Mouse (Mus musculus) splenic B cell, adult 2 months (primary cell): ENCODE data around the gene Hoxa6.

ENCODE experiments used
- DNase-seq: peaks from one replicate; pipeline ENCODE4 v3.0.0-alpha.2; 2011; ENCODE audit warnings: low read depth, low spot score
- H3K27me3 ChIP-seq: 2 replicates; pipeline ENCODE4 v1.6.1; 2012; ENCODE audit warnings: mild to moderate bottlenecking, low read length, moderate library complexity, mixed read lengths; ENCODE audit not compliant: control insufficient read depth, poor library complexity, insufficient read depth, severe bottlenecking
- H3K36me3 ChIP-seq: 2 replicates; pipeline ENCODE4 v1.6.1; 2012; ENCODE audit warnings: mild to moderate bottlenecking, low read length, moderate library complexity, mixed read lengths; ENCODE audit not compliant: control insufficient read depth, poor library complexity, insufficient read depth, severe bottlenecking

Hoxa6 gene

GRCm38 (mm10) chr6:52225612-52226568 is 17.4 kb upstream of the Hoxa6 start:
- DNase-seq, result no peak
- H3K27me3 ChIP-seq, result peaks cover 5% of the 10 kb centered on the region
- H3K36me3 ChIP-seq, result no peaks in the 10 kb centered on the region

DNA sequence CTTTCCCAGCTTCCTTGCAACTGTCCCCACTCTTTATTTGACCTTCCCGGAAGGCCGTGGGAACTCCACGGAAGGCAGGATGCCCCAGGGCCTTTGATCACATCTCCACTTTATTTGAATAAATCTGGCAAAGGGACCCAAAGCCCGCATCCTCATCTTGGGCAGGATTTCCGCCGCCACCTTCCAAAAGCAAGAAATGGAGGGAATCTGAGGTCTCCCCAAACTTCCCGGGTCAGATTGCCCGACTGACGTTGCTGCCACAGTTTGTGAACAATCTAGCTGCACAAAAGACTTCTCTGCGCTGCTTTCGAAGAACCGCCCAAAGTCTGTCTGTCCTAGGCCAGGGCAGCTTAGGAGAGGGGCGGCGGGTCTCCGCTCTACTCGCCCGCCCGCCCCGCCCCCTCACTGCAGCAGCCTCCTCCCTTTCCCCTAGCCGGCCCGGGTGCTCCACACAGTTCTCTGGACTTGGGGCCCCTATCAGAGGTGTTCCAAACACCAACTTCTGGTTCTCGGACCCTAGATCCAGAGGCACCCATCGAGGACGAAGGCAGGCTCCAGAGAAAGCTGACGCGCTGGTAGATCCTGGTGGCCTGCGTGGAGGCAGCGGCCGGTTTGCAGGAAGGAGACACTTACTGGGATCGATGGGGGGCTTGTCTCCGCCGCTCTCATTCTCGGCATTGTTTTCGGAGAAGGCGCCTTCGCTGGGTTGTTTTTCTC is 16.5 kb upstream of the Hoxa6 start:
- no peaks in the 10 kb centered on the region for H3K36me3 ChIP-seq
- peaks cover 5% of the 10 kb centered on the region for H3K27me3 ChIP-seq
- DNase-seq, result peak; percentile 20

DNA sequence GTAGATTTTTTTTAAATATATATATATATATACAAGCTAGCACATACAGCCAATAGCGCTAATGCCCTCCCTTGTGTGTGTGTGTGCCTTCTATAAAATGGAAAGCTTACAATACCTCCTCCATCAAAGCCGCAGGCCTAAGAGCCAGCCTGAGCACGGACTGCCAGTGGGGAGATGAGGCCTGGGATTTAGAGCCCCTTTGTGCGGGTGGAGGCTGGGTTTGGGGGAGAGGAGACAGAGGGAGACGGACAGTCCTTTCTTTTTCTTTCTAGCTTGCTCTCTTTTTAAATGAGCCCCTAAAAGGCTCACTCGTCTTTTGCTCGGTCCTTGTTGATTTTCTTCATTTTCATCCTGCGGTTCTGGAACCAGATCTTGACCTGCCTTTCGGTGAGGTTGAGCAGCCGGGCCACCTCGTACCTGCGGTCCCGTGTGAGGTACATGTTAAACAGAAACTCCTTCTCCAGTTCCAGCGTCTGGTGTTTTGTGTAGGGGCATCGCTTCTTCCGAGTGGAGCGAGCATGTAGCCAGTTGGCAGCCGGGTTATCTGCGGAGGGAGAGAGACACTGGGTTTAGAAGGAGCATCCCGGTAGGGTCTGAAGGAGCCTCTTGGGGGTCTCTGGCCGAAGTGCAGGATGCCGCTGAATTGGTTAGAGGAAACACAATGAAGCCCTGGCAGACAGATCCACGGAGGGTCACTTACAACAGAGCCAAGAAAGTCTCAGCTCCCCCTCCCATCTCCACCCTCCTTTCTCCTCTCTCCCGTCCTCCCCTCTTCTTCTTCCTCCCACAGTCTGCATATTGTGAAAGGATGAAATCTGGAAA is 15.6 kb upstream of the Hoxa6 start:
- DNase-seq, result peak; percentile 26
- H3K27me3 ChIP-seq, result peaks cover 4% of the 10 kb centered on the region

DNA sequence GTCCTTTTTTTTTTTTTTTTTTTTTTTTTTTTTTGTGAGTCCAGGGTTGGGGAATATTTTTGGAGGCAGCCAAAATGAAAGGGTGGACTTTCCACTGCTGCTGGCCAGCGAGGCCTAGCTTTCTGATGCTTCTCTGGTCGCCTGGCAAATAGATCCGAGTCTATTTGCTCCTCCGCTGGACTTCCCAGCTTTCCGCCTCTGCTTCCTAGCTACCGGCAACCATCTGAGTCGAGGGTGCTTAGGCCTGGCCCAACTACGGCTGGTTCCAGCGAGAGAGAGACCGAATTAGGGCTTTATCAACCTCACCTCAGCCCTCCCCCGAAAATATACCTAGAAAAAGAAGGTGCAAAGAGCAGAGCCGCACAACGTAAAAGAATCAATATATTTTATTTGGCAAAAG is 14.2 kb upstream of the Hoxa6 start:
- DNase-seq, result no peak
- H3K36me3 ChIP-seq, result no peaks in the 10 kb centered on the region
- peaks cover 5% of the 10 kb centered on the region for H3K27me3 ChIP-seq

More for the DNA sequence above, 15.6 kb upstream of the Hoxa6 start:
- no peaks in the 10 kb centered on the region for H3K36me3 ChIP-seq

- DNase-seq, result no peak
- Histone ChIP-seq H3K36me3 (no peaks in the 10 kb centered on the region), H3K27me3 (peaks cover 5% of the 10 kb centered on the region)
These were observed 13.6 kb upstream of the Hoxa6 start for GRCm38 (mm10) chr6:52221993-52222685.

- Histone ChIP-seq H3K27me3 (peaks cover 5% of the 10 kb centered on the region), H3K36me3 (no peaks in the 10 kb centered on the region)
- peak; percentile 90 for DNase-seq
These were observed 12.9 kb upstream of the Hoxa6 start, which contains the start of gene Hoxa7 for GRCm38 (mm10) chr6:52221337-52221992. Hoxa7 (minus strand) TSS chr6:52221854.

GRCm38 (mm10) chr6:52220865-52221310 is 12.4 kb upstream of the Hoxa6 start:
- Histone ChIP-seq H3K36me3 (no peaks in the 10 kb centered on the region), H3K27me3 (peaks cover 5% of the 10 kb centered on the region)
- no peak for DNase-seq

- H3K36me3 ChIP-seq, result no peaks in the 10 kb centered on the region
- DNase-seq, result no peak
- H3K27me3 ChIP-seq, result peaks cover 5% of the 10 kb centered on the region
These were observed 11.7 kb upstream of the Hoxa6 start for GRCm38 (mm10) chr6:52220003-52220864.

DNA sequence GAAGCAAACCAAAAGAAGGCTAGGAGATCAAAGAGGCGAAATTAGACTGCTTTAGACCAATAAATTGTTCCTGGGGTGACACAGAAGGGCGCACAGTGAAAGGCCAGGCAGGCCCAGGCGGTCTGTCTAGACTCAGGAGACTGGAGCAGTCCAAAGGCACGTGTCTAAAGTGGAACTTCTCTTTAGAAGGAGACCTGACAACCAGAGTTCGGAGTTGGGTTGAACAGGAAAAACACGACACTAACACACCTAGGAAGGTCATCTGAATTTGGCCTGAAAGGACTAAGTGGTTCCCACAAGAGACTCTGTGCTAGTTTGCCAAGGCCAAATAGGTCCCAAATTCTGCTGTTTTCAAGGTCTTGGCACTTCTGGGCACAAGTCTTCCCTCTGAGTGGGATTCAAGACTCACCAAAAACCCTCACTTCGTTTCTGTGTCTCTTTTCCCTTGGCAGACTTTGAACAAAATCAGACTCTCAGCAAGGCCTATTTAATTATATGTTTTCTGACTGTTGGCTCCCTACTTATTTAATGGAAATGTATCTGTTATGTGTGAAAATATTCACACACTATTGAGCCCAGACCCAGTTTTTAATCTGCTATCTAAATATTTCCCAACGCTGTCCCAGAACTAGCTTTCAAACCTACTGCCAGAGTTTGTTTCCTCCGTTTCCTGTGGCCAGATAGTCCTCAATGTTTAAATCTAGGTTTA is 10.9 kb upstream of the Hoxa6 start:
- no peak for DNase-seq
- Histone ChIP-seq H3K36me3 (no peaks in the 10 kb centered on the region), H3K27me3 (peaks cover 5% of the 10 kb centered on the region)

GRCm38 (mm10) chr6:52218643-52219215 is 10.2 kb upstream of the Hoxa6 start:
- no peak for DNase-seq
- H3K36me3 ChIP-seq, result no peaks in the 10 kb centered on the region
- H3K27me3 ChIP-seq, result peaks cover 5% of the 10 kb centered on the region

DNA sequence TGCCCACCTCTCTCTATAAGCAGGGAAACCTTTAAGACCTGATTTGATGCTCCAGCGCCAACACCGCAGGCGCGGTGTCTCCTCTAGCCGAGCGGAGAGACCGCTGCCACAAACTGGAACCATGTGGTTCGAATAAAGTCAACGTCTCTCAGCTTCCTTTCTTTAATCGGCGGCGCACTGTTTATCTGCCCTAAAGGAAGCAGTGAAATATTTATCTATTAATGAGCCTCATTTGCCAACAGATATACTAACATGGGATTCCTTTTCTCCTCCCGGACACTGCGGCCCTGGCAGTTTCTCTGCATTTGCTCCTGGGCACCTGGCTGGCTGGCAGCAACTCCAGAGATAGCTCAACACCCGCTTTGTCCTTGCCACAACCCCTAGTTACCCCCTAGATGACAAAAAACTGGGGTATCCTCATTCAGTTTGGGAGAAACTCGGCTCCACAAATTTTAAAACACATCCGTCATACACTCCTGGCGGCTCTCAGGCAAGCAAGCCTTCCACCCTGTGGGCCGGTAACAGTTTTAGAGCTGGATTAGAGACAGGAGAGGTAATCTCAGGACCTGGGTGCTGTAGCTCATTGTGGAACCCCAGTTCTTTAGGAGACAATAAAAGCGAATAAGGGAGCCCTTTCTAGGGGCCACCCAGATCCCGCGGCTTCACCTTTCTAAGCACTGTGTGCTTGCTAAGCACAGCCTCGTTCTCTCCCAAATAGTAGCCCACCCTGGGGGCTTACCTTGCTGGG is 9.5 kb upstream of the Hoxa6 start:
- no peak for DNase-seq
- no peaks in the 10 kb centered on the region for H3K36me3 ChIP-seq
- H3K27me3 ChIP-seq, result peaks cover 7% of the 10 kb centered on the region

DNA sequence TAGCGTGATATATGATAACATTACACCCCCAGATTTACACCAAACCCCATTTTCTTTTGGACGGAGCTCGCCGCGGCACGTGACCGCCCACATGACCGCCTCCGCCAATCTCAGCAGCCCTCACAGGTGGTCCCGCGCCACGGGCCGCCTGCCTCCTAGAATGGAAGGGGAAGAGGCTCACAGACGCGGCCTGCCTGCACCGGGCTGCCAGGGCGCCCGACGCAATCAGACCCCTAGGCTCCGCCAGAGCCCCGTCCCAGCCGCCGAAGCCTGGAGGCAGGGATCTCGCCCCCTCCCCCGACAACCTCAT is 8.9 kb upstream of the Hoxa6 start:
- Histone ChIP-seq H3K36me3 (no peaks in the 10 kb centered on the region), H3K27me3 (peaks cover 4% of the 10 kb centered on the region)
- DNase-seq, result peak; percentile 60
